Mouse (Mus musculus) forebrain, embryonic 15.5 days (tissue): ENCODE measurements around the gene Cdk17. TPM values are rescaled to one million over a fixed set of nuclear protein-coding genes. Genes with fewer than 3 reads are reported as not detected.
A peak's percentile ranks its signal among the peaks of the same experiment; 100 is the strongest.

Source experiments
- ATAC-seq: fragments of 200-750 bp; cut with Nextera tagmentation; replicated peaks from 2 replicates; pipeline ENCODE4 v1.8.0; 2017; ENCODE audit warnings: mild to moderate bottlenecking, moderate TSS enrichment, moderate library complexity
- H3K27ac ChIP-seq: fragments of 300-500 bp; sonication (generic); replicated peaks from 2 replicates; pipeline ENCODE4 v1.5.1; 2015; ENCODE audit warnings: mild to moderate bottlenecking, inconsistent platforms
- H3K27me3 ChIP-seq: fragments of 300-500 bp; sonication (generic); 2 replicates; pipeline ENCODE4 v1.6.1; 2015; ENCODE audit warnings: inconsistent platforms
- H3K36me3 ChIP-seq: fragments of 300-500 bp; sonication (generic); 2 replicates; pipeline ENCODE4 v1.6.1; 2015; ENCODE audit warnings: mild to moderate bottlenecking, inconsistent platforms
- H3K4me1 ChIP-seq: fragments of 300-500 bp; sonication (generic); 2 replicates; pipeline ENCODE4 v1.6.1; 2015; ENCODE audit warnings: inconsistent platforms
- H3K4me2 ChIP-seq: fragments of 300-500 bp; sonication (generic); replicated peaks from 2 replicates; pipeline ENCODE4 v1.6.1; 2015; ENCODE audit warnings: mild to moderate bottlenecking, inconsistent platforms
- H3K4me3 ChIP-seq: fragments of 300-500 bp; sonication (generic); 2 replicates; pipeline ENCODE4 v1.5.1; 2015; ENCODE audit warnings: mild to moderate bottlenecking, inconsistent platforms
- H3K9ac ChIP-seq: fragments of 300-500 bp; sonication (generic); replicated peaks from 2 replicates; pipeline ENCODE4 v1.6.1; 2015; ENCODE audit warnings: mild to moderate bottlenecking, inconsistent platforms
- H3K9me3 ChIP-seq: fragments of 300-500 bp; sonication (generic); 2 replicates; pipeline ENCODE4 v1.6.1; 2016; ENCODE audit warnings: inconsistent platforms
- WGBS: fragments of 180-500 bp; shearing (Covaris S2); methylation state at CpG from one replicate; pipeline ENCODE4 v1.1.7; 2015; ENCODE audit warnings: mixed read lengths; 5-methylcytosine and 5-hydroxymethylcytosine counted together
- polyA plus RNA-seq: library from polyadenylated mRNA; unstranded; fragments of >200 nt; fragmentation: Nextera tagmentation; extraction: Ambion mirVana; gene quantifications from 2 replicates; pipeline ENCODE4 v1.2.1, GENCODE M21; 2015

Cdk17 gene
- polyA plus RNA-seq, 1 experiment from 2014 or later = 57.3 TPM

DNA sequence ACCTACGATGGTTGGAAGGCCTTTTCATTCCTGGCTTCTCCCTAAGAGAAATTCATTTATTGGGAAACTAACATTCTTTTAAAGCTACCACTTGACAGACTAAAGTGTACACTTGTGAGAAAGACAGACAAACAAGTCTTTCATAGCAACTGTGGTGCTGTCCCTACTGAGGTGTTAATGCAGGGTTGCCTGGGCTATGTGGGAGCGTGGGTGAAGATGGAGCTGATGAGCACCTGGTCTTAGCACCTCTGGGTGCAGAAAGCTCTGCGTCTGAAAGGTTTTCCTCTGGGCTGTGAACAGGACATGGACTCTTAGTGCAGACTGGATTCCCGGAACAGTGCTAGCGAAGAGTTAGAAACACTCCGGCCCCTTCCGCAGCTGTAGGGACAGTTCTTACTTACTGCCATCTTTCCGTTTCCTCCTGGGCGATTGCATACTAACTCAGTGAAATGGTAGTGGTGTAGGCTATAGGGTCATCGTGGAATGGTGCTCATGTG is 83.6 kb downstream of the Cdk17 start:
- no peaks in the 10 kb centered on the region for H3K9me3 ChIP-seq
- 0 out of 2 replicates have a peak, but pooled peaks cover 3% of the 10 kb centered on the region for H3K4me1 ChIP-seq
- no peak overlapping the region for H3K27ac ChIP-seq
- H3K36me3 ChIP-seq = peaks cover 32% of the 10 kb centered on the region
- H3K4me3 ChIP-seq = no peak overlapping the region
- no peak for ATAC-seq
- 85% methylated on average over 10 of the region's 10 CpGs for WGBS
- H3K4me2 ChIP-seq = no peak overlapping the region
- H3K9ac ChIP-seq = no peak overlapping the region
- H3K27me3 ChIP-seq = no peaks in the 10 kb centered on the region

- no peak for ATAC-seq
- peaks cover 18% of the 10 kb centered on the region for H3K36me3 ChIP-seq
- no peak overlapping the region for H3K27ac ChIP-seq
- 96% methylated on average over 7 of the region's 7 CpGs for WGBS
- H3K4me3 ChIP-seq = no peak overlapping the region
- no peaks in the 10 kb centered on the region for H3K27me3 ChIP-seq
- no peak overlapping the region for H3K4me2 ChIP-seq
- no peak overlapping the region for H3K9ac ChIP-seq
- H3K9me3 ChIP-seq = no peaks in the 10 kb centered on the region
- H3K4me1 ChIP-seq = peaks cover 17% of the 10 kb centered on the region
These were observed 85.7 kb downstream of the Cdk17 start for GRCm38 (mm10) chr10:93246185-93246920.

DNA sequence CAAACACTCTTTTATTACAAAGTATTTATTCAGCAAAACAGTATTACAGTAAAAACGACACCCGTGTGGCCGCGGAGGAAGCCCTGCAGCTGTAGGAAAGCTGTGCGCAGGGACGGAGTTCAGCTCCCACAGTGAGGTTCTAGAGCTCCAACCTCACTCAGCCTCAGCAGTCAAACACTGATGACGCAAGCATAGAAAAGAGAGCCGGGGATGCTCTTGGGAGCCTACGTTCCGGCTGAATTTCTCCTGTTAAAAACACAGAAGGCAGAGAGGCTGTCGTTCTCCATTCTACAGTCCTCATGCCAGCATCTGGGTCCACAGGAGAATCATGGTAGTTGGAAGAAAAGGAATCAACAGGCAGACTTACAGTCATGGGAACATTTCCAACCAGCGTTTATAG is 86.7 kb downstream of the Cdk17 start:
- 83% methylated on average over 12 of the region's 12 CpGs for WGBS
- ATAC-seq = no peak
- Histone ChIP-seq H3K36me3 (peaks cover 10% of the 10 kb centered on the region; the same call in 1 of the 2 replicates), H3K27me3 (no peaks in the 10 kb centered on the region), H3K4me3 (no peak overlapping the region), H3K4me2 (no peak overlapping the region), H3K4me1 (peaks cover 26% of the 10 kb centered on the region), H3K27ac (0 out of 2 replicates have a peak overlapping the region, but pooled peaks have one; percentile 27), H3K9me3 (no peaks in the 10 kb centered on the region), H3K9ac (no peak overlapping the region)

GRCm38 (mm10) chr10:93247902-93248301 is 87.2 kb downstream of the Cdk17 start:
- 0 out of 2 replicates have a peak, but pooled peaks have one; percentile 30 for ATAC-seq
- no peak overlapping the region for H3K9ac ChIP-seq
- no peak overlapping the region for H3K4me3 ChIP-seq
- H3K4me1 ChIP-seq = peaks cover 26% of the 10 kb centered on the region
- H3K27me3 ChIP-seq = no peaks in the 10 kb centered on the region
- H3K36me3 ChIP-seq = peaks cover 10% of the 10 kb centered on the region; the same call in 1 of the 2 replicates
- no peak overlapping the region for H3K4me2 ChIP-seq
- no peaks in the 10 kb centered on the region for H3K9me3 ChIP-seq
- H3K27ac ChIP-seq = 0 out of 2 replicates have a peak overlapping the region, but pooled peaks have one; percentile 27
- WGBS = 41% methylated on average over 6 of the region's 6 CpGs

DNA sequence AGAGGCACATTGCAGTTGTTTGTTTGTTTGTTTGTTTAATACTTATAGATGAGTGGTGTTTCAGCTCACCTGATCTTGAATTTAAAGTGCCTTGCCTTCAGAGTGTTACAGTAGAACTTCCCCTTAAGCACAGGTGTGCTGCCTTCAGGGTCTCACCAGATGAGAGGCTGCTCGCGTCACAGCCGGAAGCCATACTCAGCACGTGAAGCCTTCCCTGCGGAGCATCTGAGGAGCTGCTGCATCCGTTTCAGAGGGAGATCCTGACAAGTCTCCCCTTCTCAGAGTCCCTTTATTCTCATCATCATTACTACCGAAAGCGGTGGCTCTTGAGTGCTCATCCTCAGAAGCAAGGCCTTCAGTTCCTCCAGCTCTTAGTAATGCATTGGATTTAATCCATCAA is 87.7 kb downstream of the Cdk17 start:
- no peak overlapping the region for H3K4me2 ChIP-seq
- H3K4me3 ChIP-seq = no peak overlapping the region
- WGBS = 80% methylated on average over 8 of the region's 8 CpGs
- H3K27me3 ChIP-seq = no peaks in the 10 kb centered on the region
- 0 out of 2 replicates have a peak overlapping the region, but pooled peaks have one; percentile 7 for H3K27ac ChIP-seq
- H3K9ac ChIP-seq = no peak overlapping the region
- peaks cover 10% of the 10 kb centered on the region; the same call in 1 of the 2 replicates for H3K36me3 ChIP-seq
- no peaks in the 10 kb centered on the region for H3K9me3 ChIP-seq
- H3K4me1 ChIP-seq = peaks cover 26% of the 10 kb centered on the region
- no peak for ATAC-seq

- Histone ChIP-seq H3K36me3 (peaks cover 10% of the 10 kb centered on the region; the same call in 1 of the 2 replicates), H3K9me3 (no peaks in the 10 kb centered on the region), H3K4me2 (no peak overlapping the region), H3K4me3 (no peak overlapping the region), H3K4me1 (peaks cover 31% of the 10 kb centered on the region), H3K27ac (no peak overlapping the region), H3K9ac (no peak overlapping the region), H3K27me3 (no peaks in the 10 kb centered on the region)
- 67% methylated on average over 7 of the region's 7 CpGs for WGBS
- ATAC-seq = no peak
These were observed 89.2 kb downstream of the Cdk17 start for GRCm38 (mm10) chr10:93249901-93250300.

GRCm38 (mm10) chr10:93250436-93251317 is 90.0 kb downstream of the Cdk17 start:
- Histone ChIP-seq H3K36me3 (peaks cover 10% of the 10 kb centered on the region; the same call in 1 of the 2 replicates), H3K27me3 (no peaks in the 10 kb centered on the region), H3K4me3 (no peak overlapping the region), H3K9me3 (no peaks in the 10 kb centered on the region), H3K4me1 (peaks cover 39% of the 10 kb centered on the region), H3K27ac (peak overlapping the region; percentile 27; the same call in 1 of the 2 replicates), H3K4me2 (no peak overlapping the region), H3K9ac (no peak overlapping the region)
- WGBS = 57% methylated on average over 24 of the region's 24 CpGs
- ATAC-seq = no peak

GRCm38 (mm10) chr10:93251426-93251825 is 90.8 kb downstream of the Cdk17 start:
- peaks cover 10% of the 10 kb centered on the region; the same call in 1 of the 2 replicates for H3K36me3 ChIP-seq
- no peak overlapping the region for H3K4me2 ChIP-seq
- peak overlapping the region; percentile 5; the same call in 1 of the 2 replicates for H3K27ac ChIP-seq
- H3K9ac ChIP-seq = no peak overlapping the region
- H3K4me1 ChIP-seq = peaks cover 44% of the 10 kb centered on the region
- no peaks in the 10 kb centered on the region for H3K27me3 ChIP-seq
- H3K9me3 ChIP-seq = no peaks in the 10 kb centered on the region
- WGBS = 73% methylated on average over 8 of the region's 8 CpGs
- no peak for ATAC-seq
- no peak overlapping the region for H3K4me3 ChIP-seq

GRCm38 (mm10) chr10:93252661-93253060 is 92.0 kb downstream of the Cdk17 start:
- 73% methylated on average over 2 of the region's 2 CpGs for WGBS
- peaks cover 7% of the 10 kb centered on the region; the same call in 1 of the 2 replicates for H3K36me3 ChIP-seq
- H3K4me1 ChIP-seq = peaks cover 52% of the 10 kb centered on the region
- H3K27ac ChIP-seq = no peak overlapping the region
- H3K27me3 ChIP-seq = no peaks in the 10 kb centered on the region
- H3K9ac ChIP-seq = no peak overlapping the region
- no peak overlapping the region for H3K4me3 ChIP-seq
- ATAC-seq = no peak
- H3K4me2 ChIP-seq = no peak overlapping the region
- no peaks in the 10 kb centered on the region for H3K9me3 ChIP-seq

- Histone ChIP-seq H3K27me3 (no peaks in the 10 kb centered on the region), H3K9me3 (no peaks in the 10 kb centered on the region), H3K9ac (no peak overlapping the region), H3K4me2 (no peak overlapping the region), H3K4me1 (peaks cover 49% of the 10 kb centered on the region), H3K27ac (no peak overlapping the region), H3K4me3 (no peak overlapping the region), H3K36me3 (peaks cover 4% of the 10 kb centered on the region; the same call in 1 of the 2 replicates)
- ATAC-seq = no peak
- 97% methylated on average over 6 of the region's 6 CpGs for WGBS
These were observed 92.5 kb downstream of the Cdk17 start for GRCm38 (mm10) chr10:93253156-93253555.

- peak; percentile 79 for ATAC-seq
- Histone ChIP-seq H3K27ac (peak overlapping the region; percentile 64), H3K4me1 (peaks cover 55% of the 10 kb centered on the region), H3K9me3 (no peaks in the 10 kb centered on the region), H3K4me2 (peak overlapping the region; percentile 21; the same call in 1 of the 2 replicates), H3K27me3 (no peaks in the 10 kb centered on the region), H3K36me3 (no peaks in the 10 kb centered on the region), H3K9ac (peak overlapping the region; percentile 23; the same call in 1 of the 2 replicates), H3K4me3 (no peak overlapping the region)
- WGBS = 3% methylated on average over 13 of the region's 13 CpGs
These were observed 94.6 kb downstream of the Cdk17 start for GRCm38 (mm10) chr10:93255294-93255693.
